Comparison of ENCODE assay signal across 16 mouse cellular contexts in the genomic region with DNA sequence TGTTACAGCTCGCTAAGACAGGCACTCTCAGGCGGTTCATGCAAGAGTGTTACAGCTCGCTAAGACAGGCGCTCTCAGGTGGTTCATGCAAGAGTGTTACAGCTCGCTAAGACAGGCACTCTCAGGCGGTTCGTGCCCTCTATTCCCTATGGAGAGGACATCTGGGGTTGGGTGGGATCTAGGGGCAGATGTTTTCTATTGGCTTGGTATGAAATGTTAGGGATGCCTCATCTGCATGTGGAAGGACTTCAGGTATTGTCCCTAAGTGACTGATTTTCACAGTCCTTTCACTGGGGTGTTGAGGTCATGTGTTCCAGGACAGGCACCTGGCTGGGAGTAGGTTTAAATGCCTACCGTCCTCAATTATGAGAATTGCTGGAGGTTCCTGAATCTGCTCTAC. TPM values are rescaled to one million over a fixed set of nuclear protein-coding genes. Genes with fewer than 3 reads are reported as not detected.
DNase-seq lines count a peak whose midpoint lies in the region; ATAC-seq and TF ChIP-seq lines count a peak whose summit lies in the region.
"Had no signal": no experiment of that assay in that cellular context is flagged by ENCODE, and none has a peak within 500 bp of the region (broad histone marks: within the 10 kb centered on the region; RNA-seq: fewer than 3 reads in every experiment).

No protein-coding gene starts in this region.

- WGBS in forebrain, embryonic 15.5 days = 91% methylated on average over 8 of the region's 8 CpGs
- 92% methylated on average over 8 of the region's 8 CpGs for WGBS in forebrain, embryonic 10.5 days
- WGBS in liver, embryonic 15.5 days (ENCODE audit: insufficient replicate concordance) = 80% methylated on average over 8 of the region's 8 CpGs

- 0 out of 2 replicates have a peak, but pooled peaks have one; percentile 8 for ATAC-seq in forebrain, embryonic 15.5 days (replicated peaks)
- no peak for ATAC-seq in liver, embryonic 15.5 days (ENCODE audit: insufficient read depth)
- ATAC-seq: liver, embryonic 12.5 days had no signal

- peaks cover 12% of the 10 kb centered on the region for H3K36me3 ChIP-seq in forebrain, embryonic 15.5 days
- H3K36me3 ChIP-seq in forebrain, embryonic 10.5 days (replicated peaks) = peaks cover 31% of the 10 kb centered on the region
- H3K36me3 ChIP-seq in liver, embryonic 15.5 days (replicated peaks) = peaks cover 24% of the 10 kb centered on the region

- TF ChIP-seq CTCF in brain, embryonic 14.5 days (IDR thresholded peaks at IDR 0.05; ENCODE audit: borderline replicate concordance, extremely low read depth, insufficient read depth, insufficient read length) = no peak

- no peak overlapping the region for H3K4me2 ChIP-seq in forebrain, embryonic 15.5 days (replicated peaks)
- H3K4me2 ChIP-seq in liver, embryonic 15.5 days = no peak overlapping the region
- H3K4me2 ChIP-seq: hindbrain, embryonic 15.5 days had no signal

- no peak for TF ChIP-seq POLR2A in brain, embryonic 14.5 days (IDR thresholded peaks at IDR 0.05; ENCODE audit: borderline replicate concordance, extremely low read depth, insufficient read depth, insufficient read length, poor library complexity, severe bottlenecking)

- H3K4me1 ChIP-seq in forebrain, embryonic 15.5 days = peaks cover 33% of the 10 kb centered on the region
- peaks cover 24% of the 10 kb centered on the region for H3K4me1 ChIP-seq in forebrain, embryonic 10.5 days
- peaks cover 76% of the 10 kb centered on the region for H3K4me1 ChIP-seq in liver, embryonic 15.5 days (replicated peaks)

- no peak for DNase-seq in forebrain, embryonic 10.5 days (ENCODE audit: extremely low spot score, low spot score)
- no peak for DNase-seq in liver
- DNase-seq in brain, embryonic 14.5 days (ENCODE audit: low read depth) = peak; percentile 40
- no peak for DNase-seq in left cerebral cortex, adult 11 months (ENCODE audit: low spot score)
- no peak for DNase-seq in neural tube, embryonic 10.5 days (ENCODE audit: extremely low spot score, low spot score)
- DNase-seq: cerebellum, adult 11-12 months; cerebellum, postnatal 14 days; right cerebral cortex, postnatal 4 days had no signal

- no peak overlapping the region for H3K4me3 ChIP-seq in forebrain, embryonic 15.5 days
- no peak overlapping the region for H3K4me3 ChIP-seq in forebrain, embryonic 10.5 days
- H3K4me3 ChIP-seq in liver, embryonic 15.5 days (replicated peaks) = no peak overlapping the region
- H3K4me3 ChIP-seq: hindbrain, embryonic 15.5 days; limb, embryonic 10.5 days; liver, embryonic 12.5 days; midbrain, embryonic 10.5 days had no signal

- H3K27me3 ChIP-seq in forebrain, embryonic 15.5 days = no peaks in the 10 kb centered on the region
- no peaks in the 10 kb centered on the region for H3K27me3 ChIP-seq in forebrain, embryonic 10.5 days (ENCODE audit: poor library complexity, severe bottlenecking)
- H3K27me3 ChIP-seq in liver, embryonic 15.5 days = no peaks in the 10 kb centered on the region
- H3K27me3 ChIP-seq: hindbrain, embryonic 15.5 days; liver, embryonic 12.5 days had no signal

- peak overlapping the region; percentile 83 for H3K27ac ChIP-seq in forebrain, embryonic 15.5 days (replicated peaks)
- no peak overlapping the region for H3K27ac ChIP-seq in forebrain, embryonic 10.5 days
- H3K27ac ChIP-seq in liver, embryonic 15.5 days (replicated peaks) = 0 out of 2 replicates have a peak overlapping the region, but pooled peaks have one; percentile 29
- H3K27ac ChIP-seq: hindbrain, embryonic 15.5 days; kidney, postnatal 0 days; limb, embryonic 10.5 days; liver, embryonic 12.5 days; midbrain, embryonic 10.5 days had no signal

- no peak overlapping the region for H3K9ac ChIP-seq in forebrain, embryonic 15.5 days (replicated peaks)
- H3K9ac ChIP-seq in liver, embryonic 15.5 days = no peak overlapping the region
- H3K9ac ChIP-seq: hindbrain, embryonic 15.5 days; liver, embryonic 12.5 days had no signal

- no peaks in the 10 kb centered on the region for H3K9me3 ChIP-seq in forebrain, embryonic 15.5 days
- no peaks in the 10 kb centered on the region for H3K9me3 ChIP-seq in forebrain, embryonic 10.5 days
- no peaks in the 10 kb centered on the region for H3K9me3 ChIP-seq in liver, embryonic 15.5 days (replicated peaks)
- H3K9me3 ChIP-seq: hindbrain, embryonic 15.5 days; limb, embryonic 10.5 days; liver, embryonic 12.5 days; midbrain, embryonic 10.5 days had no signal

RNA-seq across cellular contexts. Expression of a gene that starts 12.8 kb away (rescaled TPM):
- polyA plus RNA-seq in forebrain, embryonic 15.5 days (2015; fragmentation: Nextera tagmentation; extraction: Ambion mirVana) = 431 and 450 TPM in 2 replicates
- 308 and 317 TPM in 2 replicates for polyA plus RNA-seq in forebrain, embryonic 10.5 days (2016; fragmentation: Nextera tagmentation; extraction: Ambion mirVana)
- 91.7 and 96.3 TPM in 2 replicates for polyA plus RNA-seq in liver, embryonic 15.5 days (2015; fragmentation: Nextera tagmentation; extraction: Ambion mirVana)
- 139 and 214 TPM in 2 replicates for polyA plus RNA-seq in brain, embryonic 14.5 days (2012; rRNA removed)

RNA-seq across cellular contexts. Expression of a gene that starts 17.7 kb away (rescaled TPM):
- polyA plus RNA-seq in forebrain, embryonic 15.5 days (2015; fragmentation: Nextera tagmentation; extraction: Ambion mirVana) = 2.9 and 4.2 TPM in 2 replicates
- 1.5 and 1.6 TPM in 2 replicates for polyA plus RNA-seq in forebrain, embryonic 10.5 days (2016; fragmentation: Nextera tagmentation; extraction: Ambion mirVana)
- polyA plus RNA-seq in liver, embryonic 15.5 days (2015; fragmentation: Nextera tagmentation; extraction: Ambion mirVana) = 0.32 and 0.54 TPM in 2 replicates
- polyA plus RNA-seq in brain, embryonic 14.5 days (2012; rRNA removed) = 2.7 and 2.8 TPM in 2 replicates
- polyA plus RNA-seq: macrophage had no signal
